Mouse (Mus musculus): ENCODE results near the gene Gm3854.
A peak's percentile ranks its signal among the peaks of the same experiment; 100 is the strongest.
"Not testable (repeated sequence)": the region's sequence is repeated elsewhere in the genome, so short reads cannot be mapped to it uniquely, and the experiment has no call there.

Gm3854 gene

GRCm38 (mm10) chr7:6343501-6344071 lies at the start of gene Gm3854:
TSS of gene Gm3854 (plus strand) at chr7:6343759.
- peak; percentile 85 for DNase-seq

- DNase-seq: not testable (repeated sequence)
These were observed 42.8 kb upstream of the Gm3854 start for GRCm38 (mm10) chr7:6300796-6301195.

GRCm38 (mm10) chr7:6330458-6331232 lies 12.9 kb upstream of the Gm3854 start:
- no peak for DNase-seq

GRCm38 (mm10) chr7:6331233-6331956 lies 12.2 kb upstream of the Gm3854 start, which contains the start of gene Zfp583:
TSS of gene Zfp583 (minus strand) at chr7:6331285.
- peak; percentile 91 for DNase-seq

GRCm38 (mm10) chr7:6339865-6340264 lies 3.7 kb upstream of the Gm3854 start:
- DNase-seq: no peak

GRCm38 (mm10) chr7:6344124-6344523 lies 565 bp downstream of the Gm3854 start:
- DNase-seq: no peak

GRCm38 (mm10) chr7:6358121-6358520 lies 14.6 kb downstream of the Gm3854 start:
- DNase-seq: no peak

- peak; percentile 55 for DNase-seq
These were observed 15.5 kb downstream of the Gm3854 start for GRCm38 (mm10) chr7:6358937-6359590.

- peak; percentile 54 for DNase-seq
These were observed 17.0 kb downstream of the Gm3854 start for GRCm38 (mm10) chr7:6360477-6361060.

GRCm38 (mm10) chr7:6361756-6362155 lies 18.2 kb downstream of the Gm3854 start:
- DNase-seq: peak; percentile 52

GRCm38 (mm10) chr7:6362268-6363046 lies 18.9 kb downstream of the Gm3854 start:
- peak; percentile 100 for DNase-seq

GRCm38 (mm10) chr7:6363047-6363488 lies 19.5 kb downstream of the Gm3854 start, which contains the start of gene Zfp78:
TSS of gene Zfp78 (plus strand) at chr7:6363280.
- DNase-seq: no peak

GRCm38 (mm10) chr7:6364761-6365160 lies 21.2 kb downstream of the Gm3854 start:
- no peak for DNase-seq

- DNase-seq: no peak
These were observed 23.6 kb downstream of the Gm3854 start for GRCm38 (mm10) chr7:6367185-6367584.

GRCm38 (mm10) chr7:6368146-6368545 lies 24.6 kb downstream of the Gm3854 start:
- not testable (repeated sequence) for DNase-seq

- no peak for DNase-seq
These were observed 25.9 kb downstream of the Gm3854 start for GRCm38 (mm10) chr7:6369460-6369859.

GRCm38 (mm10) chr7:6372993-6373392 lies 29.4 kb downstream of the Gm3854 start:
- DNase-seq: no peak

GRCm38 (mm10) chr7:6378441-6378840 lies 34.9 kb downstream of the Gm3854 start:
- no peak for DNase-seq

GRCm38 (mm10) chr7:6381431-6381830 lies 37.9 kb downstream of the Gm3854 start:
- no peak for DNase-seq

GRCm38 (mm10) chr7:6383044-6383455 lies 39.5 kb downstream of the Gm3854 start, which contains the start of gene Zfp28:
TSS of gene Zfp28 (plus strand) at chr7:6383295.
- DNase-seq: peak; percentile 94

GRCm38 (mm10) chr7:6384011-6384410 lies 40.5 kb downstream of the Gm3854 start:
- no peak for DNase-seq

- no peak for DNase-seq
These were observed 43.4 kb downstream of the Gm3854 start for GRCm38 (mm10) chr7:6386995-6387394.

Measured in cerebellum, adult 9-11 months (tissue).